Comparison of ENCODE assay signal across 8 mouse cellular contexts in genomic region chr7:19714836-19715235, GRCm38 (mm10). TPM values are rescaled to one million over a fixed set of nuclear protein-coding genes. Genes with fewer than 3 reads are reported as not detected.
A peak's percentile ranks its signal among the peaks of the same experiment; 100 is the strongest.
DNase-seq lines count a peak whose midpoint lies in the region; ATAC-seq and TF ChIP-seq lines count a peak whose summit lies in the region.

No protein-coding gene starts in this region.

- DNase-seq in heart, adult 2 months, result no peak
- no peak for DNase-seq in heart, adult 18-20 months
- peak; percentile 18 for DNase-seq in urinary bladder, postnatal 25 days (ENCODE audit: low spot score)
- no peak for DNase-seq in urinary bladder, postnatal 14 days (ENCODE audit: low spot score)
- no peak for DNase-seq in liver, embryonic 11.5 days (ENCODE audit: low spot score)
- DNase-seq in ovary, adult 18-20 months (ENCODE audit: low spot score), result no peak
- DNase-seq in MN1 (ENCODE audit: low spot score), result no peak
- no peak for DNase-seq in right cerebral cortex, postnatal 36 days (ENCODE audit: low spot score in 2 of 2)

- under 1% methylated on average over 39 of the region's 39 CpGs for WGBS in heart, adult 2 months
- under 1% methylated on average over 39 of the region's 39 CpGs for WGBS in liver, embryonic 11.5 days

- H3K36me3 ChIP-seq in heart, adult 2 months (ENCODE audit: control insufficient read depth, insufficient read depth, low read length), result no peaks in the 10 kb centered on the region
- peaks cover 32% of the 10 kb centered on the region for H3K36me3 ChIP-seq in liver, embryonic 11.5 days (ENCODE audit: control insufficient read depth, insufficient read depth, low read length)

- TF ChIP-seq POLR2A in heart, adult 2 months (IDR thresholded peaks at IDR 0.05; ENCODE audit: insufficient read depth, low read depth, low read length), result no peak

- no peak for TF ChIP-seq EP300 in heart, adult 2 months (IDR thresholded peaks at IDR 0.05; ENCODE audit: insufficient read depth, low read depth, low read length)

- H3K4me1 ChIP-seq in heart, adult 2 months (ENCODE audit: control insufficient read depth, insufficient read depth, low read length), result peaks cover 2% of the 10 kb centered on the region
- peaks cover 15% of the 10 kb centered on the region for H3K4me1 ChIP-seq in liver, embryonic 11.5 days (replicated peaks; ENCODE audit: control insufficient read depth, insufficient read depth, low read length)

- H3K4me3 ChIP-seq in heart, adult 2 months, result peak overlapping the region; percentile 82
- peak overlapping the region; percentile 95 for H3K4me3 ChIP-seq in liver, embryonic 11.5 days (ENCODE audit: low read depth, low read length)

- H3K27ac ChIP-seq in heart, adult 2 months, result peak overlapping the region; percentile 84
- H3K27ac ChIP-seq in liver, embryonic 11.5 days (ENCODE audit: low read depth, low read length), result peak overlapping the region; percentile 86

- no peaks in the 10 kb centered on the region for H3K9me3 ChIP-seq in liver, embryonic 11.5 days (ENCODE audit: control insufficient read depth, low read length)

- no peaks in the 10 kb centered on the region for H3K27me3 ChIP-seq in heart, adult 2 months (ENCODE audit: control insufficient read depth, insufficient read depth, low read length)
- no peaks in the 10 kb centered on the region for H3K27me3 ChIP-seq in liver, embryonic 11.5 days (replicated peaks; ENCODE audit: control insufficient read depth, insufficient read depth, low read length)

- no peaks in the 10 kb centered on the region for H3K79me2 ChIP-seq in heart, adult 2 months (replicated peaks; ENCODE audit: control insufficient read depth, insufficient read depth, low read length)

- no peak for ATAC-seq in liver, embryonic 11.5 days (replicated peaks; ENCODE audit: low FRiP score)

- H3K9ac ChIP-seq in heart, adult 2 months (ENCODE audit: low read depth, low read length), result peak overlapping the region; percentile 83
- H3K9ac ChIP-seq in liver, embryonic 11.5 days (ENCODE audit: low read depth, low read length), result peak overlapping the region; percentile 98

- no peak for TF ChIP-seq CTCF in heart, adult 2 months (IDR thresholded peaks at IDR 0.05)

- intact Hi-C loops in heart, adult 2 months (cut with DNase I), result loop anchor here (1.0 kb wide), 1 partner anchor 34 kb away; no protein-coding TSS in a partner anchor

- peak overlapping the region; percentile 82 for H3K4me2 ChIP-seq in liver, embryonic 11.5 days

RNA-seq across cellular contexts. Expression of gene Tomm40, which starts 0.4 kb away (rescaled TPM):
- total RNA-seq in heart, adult 2 months (2021), result 10 to 100 TPM; 92.7 to 98.2 TPM
- polyA plus RNA-seq in heart, adult 2 months (2012; rRNA removed), result 81.9 and 91.2 TPM in 2 replicates
- total RNA-seq in heart, adult 18-20 months (2021), result 100 to 1,000 TPM in 1 of 2 experiments, 10 to 100 TPM in 1; 98.9 to 110 TPM
- 259 and 264 TPM in 2 replicates for polyA plus RNA-seq in liver, embryonic 11.5 days (2014; fragmentation: Nextera tagmentation; extraction: Ambion mirVana)

RNA-seq across cellular contexts. Expression of gene Apoe, which starts 15.8 kb away (rescaled TPM):
- 100 to 1,000 TPM; 278 to 293 TPM for total RNA-seq in heart, adult 2 months (2021)
- polyA plus RNA-seq in heart, adult 2 months (2012; rRNA removed), result 456 and 519 TPM in 2 replicates
- total RNA-seq in heart, adult 18-20 months (2021), result 100 to 1,000 TPM; 270 to 319 TPM
- 1,439 and 1,470 TPM in 2 replicates for polyA plus RNA-seq in liver, embryonic 11.5 days (2014; fragmentation: Nextera tagmentation; extraction: Ambion mirVana)

RNA-seq across cellular contexts. Expression of gene Apoc1, which starts 22.4 kb away (rescaled TPM):
- total RNA-seq in heart, adult 2 months (2021), result 1 to 10 TPM; 2.7 to 4.2 TPM
- 3.1 and 7.2 TPM in 2 replicates for polyA plus RNA-seq in heart, adult 2 months (2012; rRNA removed)
- total RNA-seq in heart, adult 18-20 months (2021), result 10 to 100 TPM in 1 of 2 experiments, under 1 TPM in 1; 0.57 to 19.5 TPM
- 173 and 199 TPM in 2 replicates for polyA plus RNA-seq in liver, embryonic 11.5 days (2014; fragmentation: Nextera tagmentation; extraction: Ambion mirVana)

RNA-seq across cellular contexts. Expression of gene Apoc4, which starts 33.6 kb away (rescaled TPM):
- total RNA-seq in heart, adult 2 months (2021), result not detected
- 0.82 TPM in 1 of 2 replicates, not detected in the other for polyA plus RNA-seq in heart, adult 2 months (2012; rRNA removed)
- not detected for total RNA-seq in heart, adult 18-20 months (2021)
- polyA plus RNA-seq in liver, embryonic 11.5 days (2014; fragmentation: Nextera tagmentation; extraction: Ambion mirVana), result 4.8 and 5.4 TPM in 2 replicates

RNA-seq across cellular contexts. Expression of gene Gm44805, which starts 33.6 kb away (rescaled TPM):
- not detected for total RNA-seq in heart, adult 2 months (2021)
- not detected in 2 replicates for polyA plus RNA-seq in heart, adult 2 months (2012; rRNA removed)
- not detected for total RNA-seq in heart, adult 18-20 months (2021)
- not detected in 2 replicates for polyA plus RNA-seq in liver, embryonic 11.5 days (2014; fragmentation: Nextera tagmentation; extraction: Ambion mirVana)
